Mouse (Mus musculus): ENCODE data around the gene Cryab.

DNA sequence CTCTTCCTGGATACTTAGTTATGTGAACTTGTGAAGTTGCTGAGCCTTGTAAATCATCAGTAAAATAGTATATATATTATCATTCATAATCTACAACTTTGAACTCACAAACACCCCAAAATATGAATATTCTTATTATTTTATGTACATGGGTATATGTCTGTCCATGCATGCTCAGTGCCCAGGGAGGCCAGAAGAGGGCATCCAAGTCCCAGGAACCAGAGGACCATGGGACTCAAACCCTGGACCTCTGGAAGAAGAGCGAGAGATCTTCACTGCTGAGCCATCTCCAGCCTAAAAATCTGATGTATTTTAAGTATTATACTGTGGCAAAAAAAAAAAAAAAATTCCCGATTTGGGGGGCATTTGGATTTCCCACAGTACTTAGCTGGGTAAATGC lies 42.0 kb upstream of the Cryab start:
- peak; percentile 61 for TF ChIP-seq CTCF (IDR thresholded peaks at IDR 0.05; ENCODE audit: extremely low read depth, insufficient read depth, low read length)
- no peak for TF ChIP-seq POLR2A (IDR thresholded peaks at IDR 0.05; ENCODE audit: extremely low read depth, insufficient read depth, low read length)
